In genomic region chr6:114814882-114815650, GRCm38 (mm10) we compare ENCODE assay signal across 9 mouse cellular contexts.
A peak's percentile ranks its signal among the peaks of the same experiment; 100 is the strongest.
DNase-seq lines count a peak whose midpoint lies in the region; ATAC-seq and TF ChIP-seq lines count a peak whose summit lies in the region.
"Had no signal": no experiment of that assay in that cellular context is flagged by ENCODE, and none has a peak within 500 bp of the region (broad histone marks: within the 10 kb centered on the region; RNA-seq: fewer than 3 reads in every experiment).

No protein-coding gene starts in this region.

- no peak overlapping the region for H3K4me3 ChIP-seq in midbrain, postnatal 0 days (ENCODE audit: low read depth, low read length)
- H3K4me3 ChIP-seq in midbrain, embryonic 11.5 days (ENCODE audit: low read depth, low read length) = no peak overlapping the region
- H3K4me3 ChIP-seq in bone marrow macrophage, adult 2 months (ENCODE audit: insufficient read depth, low read length) = no peak overlapping the region

- DNase-seq in heart, postnatal 4 days = peak; percentile 40
- DNase-seq in heart, postnatal 25 days (ENCODE audit: low spot score) = no peak
- no peak for DNase-seq in midbrain, postnatal 0 days (ENCODE audit: low spot score)
- no peak for DNase-seq in midbrain, embryonic 11.5 days (ENCODE audit: low spot score, missing footprints)
- DNase-seq in thymus, postnatal 14 days = peak; percentile 44
- DNase-seq in ovary, postnatal 14 days (ENCODE audit: low spot score) = no peak
- DNase-seq in heart, adult 18-20 months = no peak
- DNase-seq: kidney, adult 9 months had no signal

- H3K9me3 ChIP-seq in midbrain, postnatal 0 days (ENCODE audit: low read length) = no peaks in the 10 kb centered on the region
- no peaks in the 10 kb centered on the region for H3K9me3 ChIP-seq in midbrain, embryonic 11.5 days (ENCODE audit: control insufficient read depth, low read length)

- H3K4me1 ChIP-seq in midbrain, postnatal 0 days (ENCODE audit: insufficient read depth, low read length) = 0 out of 2 replicates have a peak, but pooled peaks cover under 1% of the 10 kb centered on the region
- no peaks in the 10 kb centered on the region for H3K4me1 ChIP-seq in midbrain, embryonic 11.5 days (ENCODE audit: control insufficient read depth, insufficient read depth, low read length)
- H3K4me1 ChIP-seq in bone marrow macrophage, adult 2 months (ENCODE audit: control insufficient read depth, insufficient read depth, low read length) = peaks cover 3% of the 10 kb centered on the region; the same call in 1 of the 2 replicates

- H3K9ac ChIP-seq in midbrain, postnatal 0 days (replicated peaks; ENCODE audit: low read length, poor library complexity, severe bottlenecking) = no peak overlapping the region
- no peak overlapping the region for H3K9ac ChIP-seq in midbrain, embryonic 11.5 days (ENCODE audit: low read length)

- H3K27me3 ChIP-seq in midbrain, postnatal 0 days (ENCODE audit: insufficient read depth, low read length) = no peaks in the 10 kb centered on the region
- H3K27me3 ChIP-seq in midbrain, embryonic 11.5 days (ENCODE audit: control insufficient read depth, insufficient read depth, low read length) = no peaks in the 10 kb centered on the region

- H3K4me2 ChIP-seq in midbrain, postnatal 0 days (ENCODE audit: low read depth, low read length, poor library complexity, severe bottlenecking) = no peak overlapping the region
- H3K4me2 ChIP-seq in midbrain, embryonic 11.5 days = no peak overlapping the region

- TF ChIP-seq CTCF in midbrain, postnatal 0 days (IDR thresholded peaks at IDR 0.05) = peak; percentile 62
- TF ChIP-seq CTCF in bone marrow macrophage, adult 2 months (IDR thresholded peaks at IDR 0.05; ENCODE audit: low read depth, low read length) = peak; percentile 37

- no peak overlapping the region for H3K27ac ChIP-seq in midbrain, postnatal 0 days (ENCODE audit: low read depth, low read length)
- H3K27ac ChIP-seq in midbrain, embryonic 11.5 days (ENCODE audit: low read depth, low read length) = no peak overlapping the region
- no peak overlapping the region for H3K27ac ChIP-seq in bone marrow macrophage, adult 2 months (ENCODE audit: insufficient read depth, low read depth, low read length)

- 96% methylated on average over 5 of the region's 5 CpGs for WGBS in midbrain, postnatal 0 days
- 94% methylated on average over 5 of the region's 5 CpGs for WGBS in midbrain, embryonic 11.5 days

- intact Hi-C loops in heart, postnatal 25 days (cut with DNase I) = no loop called here

- TF ChIP-seq POLR2A in bone marrow macrophage, adult 2 months (IDR thresholded peaks at IDR 0.05; ENCODE audit: borderline replicate concordance, low read depth, low read length) = no peak

- H3K36me3 ChIP-seq in midbrain, postnatal 0 days (ENCODE audit: insufficient read depth, low read length) = no peaks in the 10 kb centered on the region
- H3K36me3 ChIP-seq in midbrain, embryonic 11.5 days (ENCODE audit: control insufficient read depth, insufficient read depth, low read length) = no peaks in the 10 kb centered on the region

- no peak for ATAC-seq in midbrain, postnatal 0 days (ENCODE audit: low FRiP score)
- ATAC-seq in midbrain, embryonic 11.5 days (ENCODE audit: low FRiP score) = no peak

Comparison
In these comparisons a context has a peak if more than half of its experiments do, and no peak if none do; other contexts are left out.
1. DNase-seq: peak in heart, postnatal 4 days (single experiment) and thymus, postnatal 14 days (single experiment); none in heart, postnatal 25 days (single experiment), midbrain, postnatal 0 days (single experiment), midbrain, embryonic 11.5 days (single experiment), ovary, postnatal 14 days (single experiment) and heart, adult 18-20 months (0 of 2).